Mouse (Mus musculus) forebrain, embryonic 15.5 days (tissue): ENCODE measurements around the gene Lalba. TPM values are rescaled to one million over a fixed set of nuclear protein-coding genes. Genes with fewer than 3 reads are reported as not detected.

ENCODE experiments used
- ATAC-seq: fragments of 200-750 bp; cut with Nextera tagmentation; replicated peaks from 2 replicates; pipeline ENCODE4 v1.8.0; 2017; ENCODE audit warnings: mild to moderate bottlenecking, moderate TSS enrichment, moderate library complexity
- H3K27ac ChIP-seq: fragments of 300-500 bp; sonication (generic); replicated peaks from 2 replicates; pipeline ENCODE4 v1.5.1; 2015; ENCODE audit warnings: mild to moderate bottlenecking, inconsistent platforms
- H3K27me3 ChIP-seq: fragments of 300-500 bp; sonication (generic); 2 replicates; pipeline ENCODE4 v1.6.1; 2015; ENCODE audit warnings: inconsistent platforms
- H3K36me3 ChIP-seq: fragments of 300-500 bp; sonication (generic); 2 replicates; pipeline ENCODE4 v1.6.1; 2015; ENCODE audit warnings: mild to moderate bottlenecking, inconsistent platforms
- H3K4me1 ChIP-seq: fragments of 300-500 bp; sonication (generic); 2 replicates; pipeline ENCODE4 v1.6.1; 2015; ENCODE audit warnings: inconsistent platforms
- H3K4me2 ChIP-seq: fragments of 300-500 bp; sonication (generic); replicated peaks from 2 replicates; pipeline ENCODE4 v1.6.1; 2015; ENCODE audit warnings: mild to moderate bottlenecking, inconsistent platforms
- H3K4me3 ChIP-seq: fragments of 300-500 bp; sonication (generic); 2 replicates; pipeline ENCODE4 v1.5.1; 2015; ENCODE audit warnings: mild to moderate bottlenecking, inconsistent platforms
- H3K9ac ChIP-seq: fragments of 300-500 bp; sonication (generic); replicated peaks from 2 replicates; pipeline ENCODE4 v1.6.1; 2015; ENCODE audit warnings: mild to moderate bottlenecking, inconsistent platforms
- H3K9me3 ChIP-seq: fragments of 300-500 bp; sonication (generic); 2 replicates; pipeline ENCODE4 v1.6.1; 2016; ENCODE audit warnings: inconsistent platforms
- WGBS: fragments of 180-500 bp; shearing (Covaris S2); methylation state at CpG from one replicate; pipeline ENCODE4 v1.1.7; 2015; ENCODE audit warnings: mixed read lengths; 5-methylcytosine and 5-hydroxymethylcytosine counted together
- polyA plus RNA-seq: library from polyadenylated mRNA; unstranded; fragments of >200 nt; fragmentation: Nextera tagmentation; extraction: Ambion mirVana; gene quantifications from 2 replicates; pipeline ENCODE4 v1.2.1, GENCODE M21; 2015

Lalba gene
- polyA plus RNA-seq, 1 experiment from 2014 or later, result not detected

- H3K9ac ChIP-seq, result no peak overlapping the region
- H3K27ac ChIP-seq, result no peak overlapping the region
- H3K36me3 ChIP-seq, result no peaks in the 10 kb centered on the region
- H3K27me3 ChIP-seq, result no peaks in the 10 kb centered on the region
- 56% methylated on average over 13 of the region's 13 CpGs for WGBS
- no peak for ATAC-seq
- H3K4me3 ChIP-seq, result no peak overlapping the region
- H3K9me3 ChIP-seq, result no peaks in the 10 kb centered on the region
- peaks cover 6% of the 10 kb centered on the region; the same call in 1 of the 2 replicates for H3K4me1 ChIP-seq
- H3K4me2 ChIP-seq, result no peak overlapping the region
Observed at GRCm38 (mm10) chr15:98511386-98511928, 28.9 kb upstream of the Lalba start.

DNA sequence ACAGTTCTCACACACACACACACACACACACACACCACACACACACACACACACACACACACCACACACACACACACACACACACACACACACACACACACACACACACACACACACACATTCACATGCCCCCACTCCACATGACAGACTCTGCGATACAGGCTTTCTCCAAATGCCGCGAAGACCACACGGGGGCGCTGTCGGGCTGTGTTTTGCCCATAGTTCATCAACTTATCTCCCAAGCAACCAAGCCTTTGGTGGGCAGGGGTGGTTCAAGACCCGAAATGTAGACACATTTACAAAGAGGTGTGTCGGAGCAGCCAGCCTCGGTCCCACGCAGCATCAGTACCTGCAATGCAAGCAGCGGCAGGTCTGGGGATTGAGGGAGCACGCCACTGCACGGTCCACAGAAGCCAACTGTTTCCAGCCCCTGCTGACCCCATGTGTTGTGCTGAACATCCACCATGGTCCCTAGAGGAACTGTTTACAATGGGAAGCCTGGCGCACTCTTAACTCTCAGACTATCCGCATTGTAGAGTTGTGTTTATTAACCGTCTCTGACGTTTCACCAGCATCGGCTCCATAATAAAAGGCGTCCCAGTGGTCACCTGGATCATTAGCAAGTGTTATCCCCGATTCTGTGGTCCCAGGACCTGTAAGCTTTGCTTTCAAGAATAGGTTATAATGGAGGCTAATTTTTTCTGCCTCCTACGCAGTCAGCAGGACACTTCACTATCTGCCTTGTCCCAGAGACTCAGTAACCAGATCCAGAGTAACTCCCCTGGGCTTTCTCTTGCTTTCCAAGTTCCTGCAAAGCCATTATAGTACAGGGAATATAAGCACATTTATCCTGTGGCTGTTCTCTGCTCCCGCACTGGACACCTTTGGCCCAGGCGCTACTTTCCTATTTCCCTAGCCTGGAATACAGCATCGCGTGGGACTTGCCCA, 28.2 kb upstream of the Lalba start:
- Histone ChIP-seq H3K4me1 (peaks cover 6% of the 10 kb centered on the region; the same call in 1 of the 2 replicates), H3K9me3 (no peaks in the 10 kb centered on the region), H3K4me2 (peak overlapping the region; percentile 40), H3K27ac (no peak overlapping the region), H3K27me3 (no peaks in the 10 kb centered on the region), H3K4me3 (peak overlapping the region; percentile 19; the same call in 1 of the 2 replicates), H3K36me3 (no peaks in the 10 kb centered on the region), H3K9ac (no peak overlapping the region)
- no peak for ATAC-seq
- 27% methylated on average over 25 of the region's 25 CpGs for WGBS

- Histone ChIP-seq H3K4me2 (no peak overlapping the region), H3K4me3 (no peak overlapping the region), H3K27ac (no peak overlapping the region), H3K27me3 (no peaks in the 10 kb centered on the region), H3K4me1 (peaks cover 6% of the 10 kb centered on the region; the same call in 1 of the 2 replicates), H3K9me3 (no peaks in the 10 kb centered on the region), H3K36me3 (no peaks in the 10 kb centered on the region), H3K9ac (no peak overlapping the region)
- 55% methylated on average over 2 of the region's 2 CpGs for WGBS
- no peak for ATAC-seq
Observed at GRCm38 (mm10) chr15:98509387-98509786, 26.9 kb upstream of the Lalba start.

DNA sequence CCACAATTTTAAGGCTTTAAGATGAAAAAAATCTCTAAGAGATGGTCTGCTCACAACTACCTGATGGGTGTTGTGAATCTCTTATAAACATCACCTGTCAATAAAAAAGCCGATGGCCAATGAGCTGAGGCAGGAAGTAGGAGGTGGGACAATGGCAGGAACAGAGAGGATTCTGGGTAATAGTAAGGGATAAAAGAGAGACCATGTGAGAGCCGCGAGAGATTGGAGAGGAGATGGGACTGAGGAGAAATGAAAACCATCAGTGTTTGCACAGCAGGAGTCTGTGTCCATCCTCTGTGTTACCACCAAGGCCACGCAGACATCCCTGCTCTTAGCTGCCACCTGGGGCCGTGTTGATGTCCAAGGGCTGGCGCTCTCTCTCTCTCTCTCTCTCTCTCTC, 24.8 kb upstream of the Lalba start:
- peaks cover 6% of the 10 kb centered on the region; the same call in 1 of the 2 replicates for H3K4me1 ChIP-seq
- H3K27me3 ChIP-seq, result no peaks in the 10 kb centered on the region
- no peak overlapping the region for H3K4me2 ChIP-seq
- no peak for ATAC-seq
- 92% methylated on average over 6 of the region's 6 CpGs for WGBS
- no peak overlapping the region for H3K27ac ChIP-seq
- H3K36me3 ChIP-seq, result no peaks in the 10 kb centered on the region
- no peak overlapping the region for H3K4me3 ChIP-seq
- no peak overlapping the region for H3K9ac ChIP-seq
- no peaks in the 10 kb centered on the region for H3K9me3 ChIP-seq

GRCm38 (mm10) chr15:98506253-98506957, 23.9 kb upstream of the Lalba start:
- no peak overlapping the region for H3K4me2 ChIP-seq
- H3K27ac ChIP-seq, result no peak overlapping the region
- no peaks in the 10 kb centered on the region for H3K36me3 ChIP-seq
- no peak overlapping the region for H3K4me3 ChIP-seq
- ATAC-seq, result no peak
- H3K9ac ChIP-seq, result no peak overlapping the region
- WGBS, result 87% methylated on average over 9 of the region's 9 CpGs
- no peaks in the 10 kb centered on the region for H3K27me3 ChIP-seq
- no peaks in the 10 kb centered on the region for H3K9me3 ChIP-seq
- H3K4me1 ChIP-seq, result peaks cover 6% of the 10 kb centered on the region; the same call in 1 of the 2 replicates

- no peaks in the 10 kb centered on the region for H3K9me3 ChIP-seq
- 10% methylated on average over 18 of the region's 18 CpGs for WGBS
- H3K4me1 ChIP-seq, result no peaks in the 10 kb centered on the region
- H3K4me2 ChIP-seq, result no peak overlapping the region
- H3K4me3 ChIP-seq, result no peak overlapping the region
- H3K27me3 ChIP-seq, result no peaks in the 10 kb centered on the region
- H3K9ac ChIP-seq, result no peak overlapping the region
- H3K36me3 ChIP-seq, result no peaks in the 10 kb centered on the region
- H3K27ac ChIP-seq, result no peak overlapping the region
- ATAC-seq, result no peak
Observed at GRCm38 (mm10) chr15:98504514-98504913, 22.0 kb upstream of the Lalba start.

DNA sequence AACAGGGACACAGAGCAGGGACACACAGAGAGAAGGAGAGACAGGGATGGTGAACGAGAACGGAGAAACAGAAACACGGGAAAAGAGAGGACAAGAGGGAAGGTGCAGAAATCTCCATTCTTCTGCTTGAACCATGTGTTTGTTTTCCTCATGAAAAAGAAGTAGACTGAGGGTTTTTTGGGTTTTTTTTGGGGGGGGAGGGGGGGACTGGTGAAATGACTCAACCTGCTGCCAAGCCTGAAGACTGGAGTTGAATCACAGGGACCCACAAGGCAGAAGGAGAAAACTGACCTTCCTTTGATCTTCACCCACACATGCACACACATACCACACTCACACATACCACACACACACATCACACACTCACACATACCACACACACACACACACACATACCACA, 20.8 kb upstream of the Lalba start:
- ATAC-seq, result no peak
- WGBS, result 87% methylated on average over 3 of the region's 3 CpGs

DNA sequence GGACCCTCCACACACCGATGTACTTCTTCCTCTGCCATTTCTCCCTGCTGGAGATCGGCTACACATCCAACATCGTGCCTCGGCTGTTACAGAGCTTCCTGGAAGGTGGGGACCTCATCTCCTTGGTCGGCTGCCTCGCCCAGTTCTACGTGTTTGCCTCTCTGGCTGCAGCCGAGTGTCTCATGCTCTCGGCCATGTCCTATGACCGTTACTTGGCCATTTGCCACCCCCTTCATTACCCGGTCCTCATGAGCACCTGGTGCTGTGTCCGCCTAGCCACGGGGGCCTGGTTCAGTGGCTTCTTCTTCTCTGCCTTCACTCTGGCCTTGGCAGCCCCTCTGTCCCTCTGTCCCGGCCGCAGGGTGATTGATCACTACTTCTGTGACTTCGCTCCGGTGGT, 15.1 kb upstream of the Lalba start:
- H3K9ac ChIP-seq, result no peak overlapping the region
- no peak overlapping the region for H3K4me2 ChIP-seq
- 89% methylated on average over 17 of the region's 17 CpGs for WGBS
- ATAC-seq, result no peak
- no peaks in the 10 kb centered on the region for H3K36me3 ChIP-seq
- H3K4me3 ChIP-seq, result no peak overlapping the region
- no peaks in the 10 kb centered on the region for H3K27me3 ChIP-seq
- no peak overlapping the region for H3K27ac ChIP-seq
- H3K9me3 ChIP-seq, result no peaks in the 10 kb centered on the region
- H3K4me1 ChIP-seq, result no peaks in the 10 kb centered on the region

More for the DNA sequence above, 20.8 kb upstream of the Lalba start:
- H3K9ac ChIP-seq, result no peak overlapping the region
- no peaks in the 10 kb centered on the region for H3K4me1 ChIP-seq
- H3K4me2 ChIP-seq, result no peak overlapping the region
- no peak overlapping the region for H3K27ac ChIP-seq
- no peaks in the 10 kb centered on the region for H3K27me3 ChIP-seq
- H3K9me3 ChIP-seq, result no peaks in the 10 kb centered on the region
- H3K4me3 ChIP-seq, result no peak overlapping the region
- no peaks in the 10 kb centered on the region for H3K36me3 ChIP-seq

- no peak for ATAC-seq
- H3K9ac ChIP-seq, result no peak within 1 kb of the TSS
- H3K9me3 ChIP-seq, result no peaks in the 10 kb centered on the region
- no peaks in the 10 kb centered on the region for H3K27me3 ChIP-seq
- H3K4me3 ChIP-seq, result no peak within 1 kb of the TSS
- H3K27ac ChIP-seq, result no peak within 1 kb of the TSS
- WGBS, result 61% methylated on average over 4 of the region's 4 CpGs
- H3K4me2 ChIP-seq, result no peak within 1 kb of the TSS
- no peaks in the 10 kb centered on the region for H3K4me1 ChIP-seq
- H3K36me3 ChIP-seq, result no peaks in the 10 kb centered on the region
Observed at GRCm38 (mm10) chr15:98492102-98492501, 9.6 kb upstream of the Lalba start, which contains the start of gene Olfr279. Gene Olfr279 (plus strand): TSS chr15:98492402.

DNA sequence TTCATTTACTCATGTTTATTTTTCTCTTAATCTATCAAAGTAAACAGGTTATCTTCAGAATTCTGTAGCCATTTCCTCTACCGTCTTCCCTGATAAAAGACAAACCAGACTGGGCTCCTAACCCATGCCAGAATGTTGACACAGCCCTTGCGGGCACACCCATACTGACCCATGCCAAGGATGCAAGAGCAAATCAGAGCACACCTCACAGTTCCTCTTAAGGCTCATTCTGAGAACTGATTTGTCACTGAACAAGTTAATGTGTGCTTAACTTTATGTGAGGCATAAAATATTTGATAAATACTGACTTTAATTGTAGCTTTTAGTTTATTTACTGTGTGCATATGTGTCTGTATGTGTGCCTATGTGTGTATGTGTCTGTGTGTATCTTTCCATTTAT, 8.8 kb upstream of the Lalba start:
- 92% methylated on average over 2 of the region's 2 CpGs for WGBS
- Histone ChIP-seq H3K36me3 (no peaks in the 10 kb centered on the region), H3K9me3 (no peaks in the 10 kb centered on the region), H3K27me3 (no peaks in the 10 kb centered on the region), H3K4me2 (no peak overlapping the region), H3K27ac (no peak overlapping the region), H3K4me3 (no peak overlapping the region), H3K4me1 (no peaks in the 10 kb centered on the region), H3K9ac (no peak overlapping the region)
- no peak for ATAC-seq

- Histone ChIP-seq H3K27ac (no peak overlapping the region), H3K9ac (no peak overlapping the region), H3K36me3 (no peaks in the 10 kb centered on the region), H3K4me3 (no peak overlapping the region), H3K9me3 (no peaks in the 10 kb centered on the region), H3K4me2 (no peak overlapping the region), H3K27me3 (no peaks in the 10 kb centered on the region), H3K4me1 (no peaks in the 10 kb centered on the region)
- whole genome bisulfite sequencing, result 94% methylated on average over 8 of the region's 8 CpGs
- ATAC-seq, result no peak
Observed at GRCm38 (mm10) chr15:98486433-98487021, 4.0 kb upstream of the Lalba start.
